ENCODE assay signal across 11 mouse cellular contexts in the genomic region with DNA sequence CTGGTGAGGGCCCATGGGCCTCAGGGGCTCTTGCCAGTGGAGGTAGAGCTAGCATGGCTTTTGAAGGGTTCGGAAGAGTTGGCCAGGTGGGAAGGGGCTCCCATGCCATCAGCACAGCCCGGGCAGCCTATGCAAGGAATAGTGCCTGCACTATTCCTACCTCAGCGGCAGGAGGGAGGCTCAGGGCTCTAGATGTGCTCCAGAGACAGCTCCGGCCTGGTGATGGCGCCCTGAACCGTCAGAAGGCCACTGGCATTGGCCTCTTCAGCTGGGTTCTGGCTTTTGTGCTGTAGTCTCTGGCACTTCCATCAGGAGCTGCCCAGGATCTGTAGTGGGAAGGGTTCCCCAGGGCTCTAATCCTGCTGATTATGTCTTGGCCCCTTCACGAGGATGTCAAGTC. TPM values are rescaled to one million over a fixed set of nuclear protein-coding genes. Genes with fewer than 3 reads are reported as not detected.
DNase-seq lines count a peak whose midpoint lies in the region; ATAC-seq and TF ChIP-seq lines count a peak whose summit lies in the region.
"Had no signal": no experiment of that assay in that cellular context is flagged by ENCODE, and none has a peak within 500 bp of the region (broad histone marks: within the 10 kb centered on the region; RNA-seq: fewer than 3 reads in every experiment).

No protein-coding gene starts in this region.

- no peak for ATAC-seq in hindbrain, embryonic 11.5 days (ENCODE audit: low FRiP score)
- no peak for ATAC-seq in lung, postnatal 0 days
- no peak for ATAC-seq in hindbrain, postnatal 0 days

- no peak overlapping the region for H3K4me2 ChIP-seq in hindbrain, embryonic 11.5 days (replicated peaks; ENCODE audit: low read depth, low read length)
- H3K4me2 ChIP-seq in lung, postnatal 0 days (replicated peaks; ENCODE audit: low read depth, low read length): no peak overlapping the region
- no peak overlapping the region for H3K4me2 ChIP-seq in hindbrain, postnatal 0 days (ENCODE audit: low read depth, low read length)
- H3K4me2 ChIP-seq: liver, embryonic 15.5 days had no signal

- H3K27me3 ChIP-seq in hindbrain, embryonic 10.5 days (ENCODE audit: insufficient read depth, poor library complexity, severe bottlenecking): no peaks in the 10 kb centered on the region
- H3K27me3 ChIP-seq in hindbrain, embryonic 11.5 days (ENCODE audit: control insufficient read depth, insufficient read depth, low read length): no peaks in the 10 kb centered on the region
- no peaks in the 10 kb centered on the region for H3K27me3 ChIP-seq in lung, postnatal 0 days (replicated peaks; ENCODE audit: insufficient read depth, low read length)
- no peaks in the 10 kb centered on the region for H3K27me3 ChIP-seq in hindbrain, postnatal 0 days (ENCODE audit: insufficient read depth, low read length)
- H3K27me3 ChIP-seq: liver, embryonic 15.5 days had no signal

- H3K27ac ChIP-seq in hindbrain, embryonic 10.5 days: peak overlapping the region; percentile 78
- no peak overlapping the region for H3K27ac ChIP-seq in hindbrain, embryonic 11.5 days (ENCODE audit: low read depth, low read length)
- H3K27ac ChIP-seq in lung, postnatal 0 days (ENCODE audit: low read length): peak overlapping the region; percentile 9; the same call in 1 of the 2 replicates
- H3K27ac ChIP-seq in hindbrain, postnatal 0 days: no peak overlapping the region
- H3K27ac ChIP-seq: kidney, postnatal 0 days; liver, embryonic 15.5 days had no signal

- no peak overlapping the region for H3K9ac ChIP-seq in hindbrain, embryonic 11.5 days (ENCODE audit: low read depth, low read length)
- no peak overlapping the region for H3K9ac ChIP-seq in lung, postnatal 0 days (replicated peaks; ENCODE audit: low read depth)
- H3K9ac ChIP-seq in hindbrain, postnatal 0 days (replicated peaks; ENCODE audit: low read length): no peak overlapping the region
- H3K9ac ChIP-seq: liver, embryonic 15.5 days had no signal

- TF ChIP-seq CTCF in lung, postnatal 0 days (IDR thresholded peaks at IDR 0.05): peak; percentile 38; the same call in 1 of the 2 replicates
- peak; percentile 54 for TF ChIP-seq CTCF in hindbrain, postnatal 0 days (IDR thresholded peaks at IDR 0.05; ENCODE audit: low read depth)

- peaks cover 65% of the 10 kb centered on the region for H3K4me1 ChIP-seq in hindbrain, embryonic 10.5 days (replicated peaks)
- peaks cover 21% of the 10 kb centered on the region for H3K4me1 ChIP-seq in hindbrain, embryonic 11.5 days (replicated peaks; ENCODE audit: control insufficient read depth, insufficient read depth, low read length)
- peaks cover 32% of the 10 kb centered on the region for H3K4me1 ChIP-seq in lung, postnatal 0 days (ENCODE audit: insufficient read depth, low read depth, low read length)
- peaks cover 43% of the 10 kb centered on the region for H3K4me1 ChIP-seq in hindbrain, postnatal 0 days (ENCODE audit: insufficient read depth, low read length)

- H3K4me3 ChIP-seq in hindbrain, embryonic 10.5 days: no peak overlapping the region
- H3K4me3 ChIP-seq in hindbrain, embryonic 11.5 days (ENCODE audit: low read depth, low read length): no peak overlapping the region
- no peak overlapping the region for H3K4me3 ChIP-seq in lung, postnatal 0 days (ENCODE audit: low read depth, low read length)
- H3K4me3 ChIP-seq in hindbrain, postnatal 0 days (ENCODE audit: low read length): no peak overlapping the region
- H3K4me3 ChIP-seq: liver, embryonic 15.5 days had no signal

- 0 out of 2 replicates have a peak, but pooled peaks cover 5% of the 10 kb centered on the region for H3K36me3 ChIP-seq in hindbrain, embryonic 10.5 days
- no peaks in the 10 kb centered on the region for H3K36me3 ChIP-seq in hindbrain, embryonic 11.5 days (ENCODE audit: control insufficient read depth, insufficient read depth, low read length)
- no peaks in the 10 kb centered on the region for H3K36me3 ChIP-seq in lung, postnatal 0 days (ENCODE audit: insufficient read depth, low read length)
- H3K36me3 ChIP-seq in hindbrain, postnatal 0 days (ENCODE audit: insufficient read depth, low read length): no peaks in the 10 kb centered on the region
- H3K36me3 ChIP-seq: liver, embryonic 15.5 days had no signal

- no peaks in the 10 kb centered on the region for H3K9me3 ChIP-seq in hindbrain, embryonic 10.5 days
- H3K9me3 ChIP-seq in hindbrain, embryonic 11.5 days (ENCODE audit: control insufficient read depth, low read length): no peaks in the 10 kb centered on the region
- no peaks in the 10 kb centered on the region for H3K9me3 ChIP-seq in lung, postnatal 0 days (ENCODE audit: low read length)
- H3K9me3 ChIP-seq in hindbrain, postnatal 0 days (ENCODE audit: low read length): no peaks in the 10 kb centered on the region
- H3K9me3 ChIP-seq: liver, embryonic 15.5 days had no signal

- 59% methylated on average over 7 of the region's 7 CpGs for WGBS in hindbrain, embryonic 10.5 days
- WGBS in hindbrain, embryonic 11.5 days: 59% methylated on average over 7 of the region's 7 CpGs
- 82% methylated on average over 7 of the region's 7 CpGs for WGBS in lung, postnatal 0 days
- 46% methylated on average over 7 of the region's 7 CpGs for WGBS in hindbrain, postnatal 0 days

- TF ChIP-seq EP300 in lung, postnatal 0 days (IDR thresholded peaks at IDR 0.05): no peak

- DNase-seq in hindbrain, embryonic 10.5 days (ENCODE audit: low spot score): no peak
- no peak for DNase-seq in hindbrain, embryonic 11.5 days (ENCODE audit: low spot score)
- no peak for DNase-seq in lung, postnatal 0 days (ENCODE audit: low spot score)
- no peak for DNase-seq in lung, postnatal 14 days
- peak; percentile 48 for DNase-seq in cerebellum, adult 9-10 months
- DNase-seq in hindbrain, postnatal 0 days (ENCODE audit: low spot score): peak; percentile 34
- DNase-seq in right cerebral cortex, postnatal 10 days (ENCODE audit: low spot score in 2 of 2): no peak
- DNase-seq: gastrocnemius, postnatal 36 days; heart, postnatal 14 days had no signal

RNA-seq across cellular contexts. Expression of a gene that starts 28.0 kb away (rescaled TPM):
- polyA plus RNA-seq in hindbrain, embryonic 10.5 days (2016; fragmentation: Nextera tagmentation; extraction: Ambion mirVana): 14.6 and 15.0 TPM in 2 replicates
- 4.5 and 5.4 TPM in 2 replicates for polyA plus RNA-seq in hindbrain, embryonic 11.5 days (2014; fragmentation: Nextera tagmentation; extraction: Ambion mirVana)
- polyA plus RNA-seq in lung, postnatal 0 days (2015; fragmentation: Nextera tagmentation; extraction: Ambion mirVana): 21.7 and 25.7 TPM in 2 replicates
- 106 and 113 TPM in 2 replicates for total RNA-seq in hindbrain, postnatal 0 days (2014; rRNA removed)
- 13.5 and 13.7 TPM in 2 replicates for polyA plus RNA-seq in hindbrain, postnatal 0 days (2015; fragmentation: Nextera tagmentation; extraction: Ambion mirVana)

Comparison
In these comparisons a context has a peak if more than half of its experiments do, and no peak if none do; other contexts are left out.
1. DNase-seq: peak in cerebellum, adult 9-10 months (single experiment) and hindbrain, postnatal 0 days (single experiment); none in hindbrain, embryonic 10.5 days (single experiment), hindbrain, embryonic 11.5 days (single experiment), lung, postnatal 0 days (single experiment), lung, postnatal 14 days (single experiment) and right cerebral cortex, postnatal 10 days (0 of 2).
2. H3K27ac ChIP-seq: peak in hindbrain, embryonic 10.5 days (single experiment) and lung, postnatal 0 days (single experiment); none in hindbrain, embryonic 11.5 days (single experiment) and hindbrain, postnatal 0 days (single experiment).